Mouse (Mus musculus) megakaryocyte, embryonic 14.5 days (primary cell): ENCODE results near the gene Arl6ip6.

Experiments
- FLI1 ChIP-seq: IDR thresholded peaks from 2 replicates; pipeline ENCODE4 v1.6.1; 2012; ENCODE audit warnings: low read length, inconsistent platforms, mixed read lengths
- GATA1 ChIP-seq: IDR thresholded peaks from 3 replicates; pipeline ENCODE4 v1.6.1; 2012; ENCODE audit warnings: mixed read lengths, low read length, inconsistent platforms, borderline replicate concordance

DNA sequence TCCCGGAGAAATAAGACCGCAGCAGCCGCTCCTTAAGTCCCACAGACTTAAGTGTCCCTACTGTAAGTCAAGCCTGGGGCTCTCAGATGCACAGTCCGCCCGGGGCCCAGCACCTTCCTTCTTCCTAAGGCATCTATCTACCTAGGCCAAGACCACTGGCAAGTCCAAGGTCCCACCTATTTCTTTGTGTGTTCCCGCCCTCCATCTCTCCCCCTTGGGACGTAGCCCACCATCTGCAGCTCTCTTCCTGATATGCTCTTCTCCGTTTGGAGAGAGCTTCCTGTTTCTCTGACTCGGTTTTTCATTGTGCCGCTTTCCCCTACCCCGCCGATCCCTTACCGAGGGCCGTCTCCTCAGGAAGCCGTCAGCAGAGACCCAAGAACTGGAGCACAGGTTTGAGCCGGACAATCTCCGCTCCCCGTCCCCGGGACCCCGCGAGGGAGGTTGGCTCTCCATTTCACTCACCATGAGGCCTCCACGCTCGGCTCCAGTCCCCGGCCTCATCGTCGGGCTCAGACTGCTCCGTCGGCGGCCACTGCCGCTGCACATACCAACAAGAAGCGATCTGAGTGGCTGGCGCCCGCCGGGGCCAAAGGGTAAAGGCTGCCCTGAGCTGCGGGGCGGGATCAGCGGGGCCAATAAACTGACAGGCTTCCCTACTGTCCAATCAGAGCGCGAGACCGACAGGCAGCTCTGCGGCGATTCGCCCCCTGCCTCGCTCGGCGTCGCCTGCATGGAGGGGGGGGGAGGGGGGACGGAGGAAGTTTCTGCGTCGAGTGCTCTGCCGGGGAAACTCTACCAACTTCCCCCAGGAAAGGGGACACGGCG is 628 bp upstream of the Arl6ip6 start, which contains the start of gene Prpf40a:
- TF ChIP-seq GATA1 (no peak), FLI1 (no peak)
